Mouse (Mus musculus) embryonic fibroblast, embryonic 13.5 days (primary cell): Measurements from ENCODE around the gene Spast.

ENCODE experiments used
- CTCF ChIP-seq: IDR thresholded peaks from 2 replicates; pipeline ENCODE4 v1.5.1; 2011; ENCODE audit warnings: mild to moderate bottlenecking, control low read depth, low read length, moderate library complexity, borderline replicate concordance; ENCODE audit not compliant: insufficient read depth
- POLR2A ChIP-seq: IDR thresholded peaks from 2 replicates; pipeline ENCODE4 v1.6.1; 2011; ENCODE audit warnings: low read depth, mild to moderate bottlenecking, control low read depth, low read length, moderate library complexity

- TF ChIP-seq POLR2A = no peak
- TF ChIP-seq CTCF = no peak
These were observed 70.9 kb downstream of the Spast start for GRCm38 (mm10) chr17:74409722-74410121.
